Mouse (Mus musculus) olfactory bulb, adult 2 months (tissue): ENCODE measurements around the gene Hist1h4h. TPM values are rescaled to one million over a fixed set of nuclear protein-coding genes. Genes with fewer than 3 reads are reported as not detected.

Experiments used
- H3K27ac ChIP-seq: fragments of 200-500 bp; 2 replicates; pipeline ENCODE4 v1.5.1; 2012; ENCODE audit warnings: low read depth, low read length; ENCODE audit not compliant: insufficient read depth
- H3K4me1 ChIP-seq: fragments of 200-500 bp; 2 replicates; pipeline ENCODE4 v1.6.1; 2012; ENCODE audit warnings: low read length; ENCODE audit not compliant: control insufficient read depth, insufficient read depth
- H3K4me3 ChIP-seq: fragments of 200-500 bp; 2 replicates; pipeline ENCODE4 v1.5.1; 2012; ENCODE audit warnings: mild to moderate bottlenecking, low read depth, low read length, moderate library complexity; ENCODE audit not compliant: insufficient read depth
- CTCF ChIP-seq: fragments of 200-500 bp; IDR thresholded peaks from 2 replicates; pipeline ENCODE4 v1.5.1; 2012; ENCODE audit warnings: low read depth, mild to moderate bottlenecking, low read length, moderate library complexity; ENCODE audit not compliant: insufficient read depth
- POLR2A ChIP-seq: fragments of 200-500 bp; IDR thresholded peaks from 2 replicates; pipeline ENCODE4 v1.6.1; 2012; ENCODE audit warnings: mild to moderate bottlenecking, low read depth, low read length, moderate library complexity; ENCODE audit not compliant: insufficient read depth
- WGBS: fragments of 180-500 bp; shearing (Covaris S2); methylation state at CpG from one replicate; pipeline ENCODE4 v1.1.7; 2018; 5-methylcytosine and 5-hydroxymethylcytosine counted together
- polyA plus RNA-seq: library from polyadenylated mRNA; stranded (reverse); fragments of >200 nt; gene quantifications from 2 replicates; pipeline ENCODE4 v1.2.4, GENCODE M21; 2012; ENCODE audit warnings: low replicate concordance; ENCODE audit not compliant: missing spikeins, insufficient read depth, insufficient read length

The Hist1h4h gene
- polyA plus RNA-seq, 1 experiment: not detected

DNA sequence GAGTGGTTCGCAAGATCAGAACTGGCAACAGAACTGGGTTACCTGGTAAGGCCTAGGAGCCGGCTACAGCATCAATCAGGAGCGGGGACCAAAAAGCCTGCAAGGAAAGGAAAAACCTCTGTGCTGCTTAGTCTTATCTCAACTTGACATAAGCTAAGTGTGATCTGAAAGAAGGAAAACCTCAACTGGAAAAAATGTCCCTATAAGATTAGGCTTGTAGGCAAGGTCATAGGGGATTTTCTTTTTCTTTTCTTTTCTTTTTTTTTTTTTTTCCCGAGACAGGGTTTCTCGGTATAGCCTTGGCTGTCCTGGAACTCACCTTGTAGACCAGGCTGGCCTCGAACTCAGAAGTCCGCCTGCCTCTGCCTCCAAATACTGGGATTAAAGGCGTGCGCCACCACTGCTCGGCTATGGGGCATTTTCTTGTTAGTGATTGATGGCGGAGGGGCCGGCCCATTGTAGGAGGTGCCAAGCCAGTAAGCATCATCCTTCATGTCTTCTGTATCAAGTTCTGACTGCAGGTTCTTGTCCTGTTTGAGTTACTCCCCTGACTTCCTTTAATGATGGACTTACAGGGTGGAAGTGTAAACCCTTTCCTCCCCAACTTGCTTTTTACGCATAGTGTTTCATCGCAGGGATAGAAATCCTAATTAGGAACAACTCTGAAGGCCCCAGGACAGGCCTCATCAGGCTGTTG lies 23.9 kb upstream of the Hist1h4h start:
- H3K27ac ChIP-seq: no peak overlapping the region
- WGBS: 65% methylated on average over 14 of the region's 14 CpGs
- no peak overlapping the region for H3K4me3 ChIP-seq
- H3K4me1 ChIP-seq: no peaks in the 10 kb centered on the region
- TF ChIP-seq CTCF (no peak), POLR2A (no peak)

DNA sequence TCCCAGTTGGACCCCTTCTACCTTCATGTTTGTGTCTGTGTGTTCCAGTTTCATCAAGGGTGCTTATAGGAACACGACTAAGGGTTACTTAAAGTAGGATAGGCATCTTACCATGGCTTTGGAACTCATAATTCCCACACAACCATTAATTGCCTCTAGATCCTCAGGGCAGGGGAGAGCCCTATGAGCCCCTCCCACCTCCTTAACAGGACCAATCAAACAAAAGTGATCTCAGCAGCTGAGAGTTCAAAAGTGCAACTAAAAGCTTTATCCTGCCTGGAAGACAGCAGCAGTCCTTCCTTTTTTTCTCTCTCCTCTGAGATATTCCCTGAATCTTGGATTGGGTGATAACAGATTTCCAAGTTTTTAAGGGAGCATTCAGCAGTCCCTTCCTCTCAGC lies 20.7 kb upstream of the Hist1h4h start:
- no peak overlapping the region for H3K27ac ChIP-seq
- 46% methylated on average over 1 of the region's 1 CpGs for WGBS

DNA sequence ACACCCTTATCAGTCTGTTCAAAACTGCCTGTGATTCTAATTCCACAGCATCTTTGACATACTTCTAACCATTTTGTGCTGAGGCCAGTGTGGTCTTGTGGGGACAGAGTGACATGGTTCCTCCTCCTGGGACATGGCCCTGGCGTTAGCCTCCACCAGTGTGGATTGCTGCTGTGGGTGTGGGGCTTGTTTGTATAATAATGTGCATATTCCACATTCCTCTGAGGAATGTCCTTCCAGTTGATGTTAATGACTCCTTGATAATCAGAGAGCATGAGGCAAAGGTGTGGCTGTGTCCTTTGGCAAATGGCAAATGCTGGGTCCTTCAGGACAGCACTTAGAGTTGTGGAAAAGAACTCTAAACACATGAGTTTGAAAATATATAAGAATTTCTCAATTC lies 17.3 kb upstream of the Hist1h4h start:
- WGBS: 97% methylated on average over 1 of the region's 1 CpGs

More for the DNA sequence above, 20.7 kb upstream of the Hist1h4h start:
- Histone ChIP-seq H3K4me1 (no peaks in the 10 kb centered on the region), H3K4me3 (no peak overlapping the region)
- TF ChIP-seq POLR2A (no peak), CTCF (no peak)

DNA sequence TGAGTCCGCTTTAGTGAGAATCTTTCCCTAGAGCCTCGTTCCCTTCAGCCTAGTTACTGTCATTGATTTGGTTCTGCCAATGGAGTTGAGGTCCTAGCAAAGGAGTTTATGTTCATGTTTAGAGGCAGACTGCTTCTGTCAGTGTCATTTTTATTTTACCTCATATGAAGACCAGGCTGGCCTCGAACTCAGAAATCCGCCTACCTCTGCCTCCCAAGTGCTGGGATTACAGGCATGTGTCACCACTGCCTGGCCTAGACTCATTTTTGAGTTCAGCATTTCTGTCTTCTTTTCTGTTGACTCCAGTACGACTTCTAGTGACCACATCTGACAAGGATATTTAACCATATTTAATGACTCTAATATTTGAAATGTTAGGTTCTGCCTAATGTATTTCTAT lies 15.6 kb upstream of the Hist1h4h start:
- Histone ChIP-seq H3K4me3 (no peak overlapping the region), H3K27ac (no peak overlapping the region), H3K4me1 (peaks cover 2% of the 10 kb centered on the region; the same call in 1 of the 2 replicates)
- TF ChIP-seq CTCF (no peak), POLR2A (no peak)
- 85% methylated on average over 5 of the region's 5 CpGs for WGBS

More for the DNA sequence above, 17.3 kb upstream of the Hist1h4h start:
- Histone ChIP-seq H3K4me1 (peaks cover 2% of the 10 kb centered on the region; the same call in 1 of the 2 replicates), H3K27ac (no peak overlapping the region), H3K4me3 (no peak overlapping the region)
- no peak for TF ChIP-seq POLR2A
- no peak for TF ChIP-seq CTCF

DNA sequence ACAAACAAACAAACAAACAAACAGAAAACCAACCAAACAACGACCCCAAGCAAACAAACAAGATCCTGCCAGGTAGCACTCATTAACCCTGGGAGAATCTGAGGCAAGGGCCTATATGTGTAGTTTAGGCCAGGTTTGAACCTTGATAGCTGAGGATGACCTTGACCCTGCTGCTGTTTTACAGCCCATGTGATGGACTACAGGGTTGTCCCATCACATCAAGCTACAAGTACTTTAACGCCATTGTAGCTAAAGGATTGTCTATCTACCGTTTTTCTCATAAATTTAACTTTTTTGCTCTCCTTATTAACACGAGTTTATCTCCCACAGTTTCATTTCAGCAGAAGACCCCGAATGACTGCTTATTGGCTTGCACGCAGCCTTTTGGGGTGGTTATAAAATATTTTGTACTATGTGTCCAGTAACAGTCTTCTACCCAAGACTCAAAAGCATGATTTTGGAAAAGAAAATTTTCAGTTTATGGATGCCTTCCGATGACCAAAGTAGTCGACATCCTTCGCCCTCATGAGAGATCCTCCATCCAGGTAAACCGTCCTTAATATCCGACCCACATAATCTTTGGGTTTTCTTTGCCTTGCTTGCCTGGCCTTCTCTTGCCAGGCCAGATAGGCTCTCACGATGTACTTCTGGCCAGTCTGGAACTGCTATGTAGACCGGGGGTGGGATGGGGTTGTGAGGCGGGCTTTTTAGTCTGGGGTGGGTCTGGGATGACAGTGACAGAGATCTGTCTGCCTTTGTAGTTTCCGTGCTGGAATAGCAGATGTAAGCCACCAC lies 14.8 kb upstream of the Hist1h4h start:
- H3K4me3 ChIP-seq: no peak overlapping the region
- TF ChIP-seq POLR2A (no peak), CTCF (no peak)
- H3K27ac ChIP-seq: no peak overlapping the region
- WGBS: 62% methylated on average over 15 of the region's 15 CpGs
- H3K4me1 ChIP-seq: peaks cover 2% of the 10 kb centered on the region; the same call in 1 of the 2 replicates

DNA sequence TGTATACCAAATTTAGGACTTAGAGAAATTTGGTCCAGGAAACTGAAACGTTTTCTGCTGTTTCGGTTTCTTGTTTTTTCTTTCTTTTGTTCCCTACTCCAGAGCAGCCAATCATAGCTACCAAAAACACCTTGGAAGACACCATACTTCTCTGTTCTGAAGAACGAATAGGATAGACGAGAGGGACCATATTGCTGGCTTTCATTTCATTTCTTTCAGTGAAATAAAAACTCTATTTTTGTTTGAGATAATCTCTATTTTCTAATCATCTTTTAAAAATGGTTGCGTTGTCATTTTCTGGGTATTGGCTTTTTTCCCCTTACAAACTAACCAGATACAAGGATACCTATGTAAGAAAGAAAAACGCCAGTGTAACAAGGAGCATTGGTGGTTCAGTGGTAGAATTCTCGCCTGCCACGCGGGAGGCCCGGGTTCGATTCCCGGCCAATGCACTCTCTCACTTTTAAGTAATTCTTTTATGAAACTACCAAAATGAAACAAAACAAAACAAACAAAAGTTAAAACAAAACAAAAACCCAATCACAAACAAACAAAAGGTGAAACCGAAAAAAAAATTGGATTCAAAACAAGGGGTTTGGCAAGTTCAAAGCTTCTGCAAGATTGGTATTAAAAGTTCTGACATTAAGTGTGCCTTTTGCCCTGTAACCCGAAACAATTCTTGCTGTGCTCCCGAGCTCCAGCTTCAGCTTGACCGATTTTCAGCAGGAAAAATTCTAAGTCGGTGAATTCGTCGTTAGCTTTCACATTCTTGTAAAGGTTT lies 13.8 kb upstream of the Hist1h4h start:
- peak overlapping the region; percentile 53 for H3K4me3 ChIP-seq
- no peak overlapping the region for H3K27ac ChIP-seq
- TF ChIP-seq CTCF: no peak
- TF ChIP-seq POLR2A: no peak
- under 1% methylated on average over 19 of the region's 19 CpGs for WGBS
- peaks cover 2% of the 10 kb centered on the region; the same call in 1 of the 2 replicates for H3K4me1 ChIP-seq

DNA sequence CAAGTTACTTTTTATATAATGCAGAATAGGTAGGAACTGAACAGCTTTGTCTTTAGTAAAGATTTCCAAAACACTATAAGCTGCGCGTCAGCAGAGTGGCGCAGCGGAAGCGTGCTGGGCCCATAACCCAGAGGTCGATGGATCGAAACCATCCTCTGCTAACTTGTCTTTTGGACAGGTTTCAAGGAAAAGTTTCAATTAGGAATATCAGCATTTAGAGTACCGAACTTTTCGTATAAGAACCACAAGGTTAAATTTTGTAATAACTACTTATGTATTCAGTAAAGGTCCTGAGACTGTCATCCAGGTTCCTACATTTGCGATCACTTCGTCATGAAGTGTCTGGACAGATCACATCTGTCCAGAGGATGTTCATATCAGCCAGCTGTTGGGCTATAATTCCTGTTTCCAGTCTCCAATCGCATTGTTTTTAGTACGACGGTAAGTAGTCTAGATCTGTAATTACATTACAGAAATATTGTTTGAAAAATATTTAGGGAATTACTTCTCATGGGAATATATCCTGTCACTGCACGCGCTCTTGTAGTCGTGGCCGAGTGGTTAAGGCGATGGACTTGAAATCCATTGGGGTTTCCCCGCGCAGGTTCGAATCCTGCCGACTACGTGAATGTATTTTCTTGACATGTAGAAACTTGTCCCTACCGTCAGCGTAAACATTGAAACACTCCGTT lies 13.1 kb upstream of the Hist1h4h start:
- Histone ChIP-seq H3K4me3 (peak overlapping the region; percentile 53), H3K27ac (no peak overlapping the region)

DNA sequence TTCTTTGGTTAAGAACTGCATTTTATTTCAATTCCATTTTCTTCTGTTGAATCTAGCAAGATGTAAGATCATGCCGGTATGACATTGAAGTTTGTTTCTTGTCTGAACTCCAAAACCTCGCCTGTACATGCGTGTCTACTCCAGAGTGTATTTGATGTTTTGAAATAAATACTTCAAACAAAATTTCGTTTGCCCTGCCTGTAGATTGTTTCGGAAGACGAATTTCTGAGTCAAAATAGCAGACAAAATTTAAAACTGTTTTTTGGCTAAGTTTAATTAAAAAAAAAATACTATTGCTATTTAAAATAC lies 12.6 kb upstream of the Hist1h4h start:
- H3K27ac ChIP-seq: no peak overlapping the region
- under 1% methylated on average over 6 of the region's 6 CpGs for WGBS
- H3K4me1 ChIP-seq: peaks cover 2% of the 10 kb centered on the region; the same call in 1 of the 2 replicates
- TF ChIP-seq POLR2A (no peak), CTCF (no peak)
- no peak overlapping the region for H3K4me3 ChIP-seq

More for the DNA sequence above, 13.1 kb upstream of the Hist1h4h start:
- WGBS: under 1% methylated on average over 27 of the region's 27 CpGs
- peaks cover 2% of the 10 kb centered on the region; the same call in 1 of the 2 replicates for H3K4me1 ChIP-seq
- TF ChIP-seq CTCF (no peak), POLR2A (no peak)
